Mouse (Mus musculus) hindbrain, postnatal 0 days (tissue): Measurements from ENCODE around the gene Rell1. TPM values are rescaled to one million over a fixed set of nuclear protein-coding genes. Genes with fewer than 3 reads are reported as not detected.

Experiments used
- ATAC-seq: fragments of 200-750 bp; cut with Nextera tagmentation; 2 replicates; pipeline ENCODE4 v1.8.0; 2017; ENCODE audit warnings: mild to moderate bottlenecking, moderate TSS enrichment, moderate library complexity
- DNase-seq: peaks from one replicate; pipeline ENCODE4 v3.0.0-alpha.2; 2015; ENCODE audit warnings: low spot score
- H3K27ac ChIP-seq: fragments of 300-500 bp; sonication (generic); 2 replicates; pipeline ENCODE4 v1.5.1; 2014; ENCODE audit warnings: mild to moderate bottlenecking
- H3K27me3 ChIP-seq: fragments of 300-500 bp; sonication (generic); 2 replicates; pipeline ENCODE4 v1.6.1; 2014; ENCODE audit warnings: low read length, mixed read lengths; ENCODE audit not compliant: insufficient read depth
- H3K36me3 ChIP-seq: fragments of 300-500 bp; sonication (generic); 2 replicates; pipeline ENCODE4 v1.6.1; 2014; ENCODE audit warnings: low read length, mixed read lengths; ENCODE audit not compliant: insufficient read depth
- H3K4me1 ChIP-seq: fragments of 300-500 bp; sonication (generic); 2 replicates; pipeline ENCODE4 v1.6.1; 2014; ENCODE audit warnings: antibody characterized with exemption, low read length, mixed read lengths; ENCODE audit not compliant: insufficient read depth
- H3K4me2 ChIP-seq: fragments of 300-500 bp; sonication (generic); 2 replicates; pipeline ENCODE4 v1.6.1; 2014; ENCODE audit warnings: low read depth, mild to moderate bottlenecking, low read length, moderate library complexity, mixed read lengths
- H3K4me3 ChIP-seq: fragments of 300-500 bp; sonication (generic); 2 replicates; pipeline ENCODE4 v1.5.1; 2014; ENCODE audit warnings: low read length
- H3K9ac ChIP-seq: fragments of 300-500 bp; sonication (generic); replicated peaks from 2 replicates; pipeline ENCODE4 v1.6.1; 2014; ENCODE audit warnings: mild to moderate bottlenecking, low read length, moderate library complexity, mixed read lengths
- H3K9me3 ChIP-seq: fragments of 300-500 bp; sonication (generic); 2 replicates; pipeline ENCODE4 v1.6.1; 2016; ENCODE audit warnings: low read length, mixed read lengths
- CTCF ChIP-seq: IDR thresholded peaks from 2 replicates; pipeline ENCODE4 v1.5.1; 2016; ENCODE audit warnings: antibody characterized with exemption, control low read depth, low read depth
- WGBS: fragments of 180-500 bp; shearing (Covaris S2); extraction: QIAGEN DNeasy Blood & Tissue Kit; methylation state at CpG from one replicate; pipeline ENCODE4 v1.1.7; 2014; 5-methylcytosine and 5-hydroxymethylcytosine counted together
- polyA plus RNA-seq: library from polyadenylated mRNA; unstranded; fragments of >200 nt; fragmentation: Nextera tagmentation; extraction: Ambion mirVana; gene quantifications from 2 replicates; pipeline ENCODE4 v1.2.1, GENCODE M21; 2015
- total RNA-seq: library from RNA; depleted of rRNA; stranded (reverse); fragments of >200 nt; gene quantifications from 2 replicates; pipeline ENCODE4 v1.2.3, GENCODE M21; 2014

The Rell1 gene
- total and polyA plus RNA-seq, 2 experiments from 2014 or later: 2.5 to 7.6 TPM

DNA sequence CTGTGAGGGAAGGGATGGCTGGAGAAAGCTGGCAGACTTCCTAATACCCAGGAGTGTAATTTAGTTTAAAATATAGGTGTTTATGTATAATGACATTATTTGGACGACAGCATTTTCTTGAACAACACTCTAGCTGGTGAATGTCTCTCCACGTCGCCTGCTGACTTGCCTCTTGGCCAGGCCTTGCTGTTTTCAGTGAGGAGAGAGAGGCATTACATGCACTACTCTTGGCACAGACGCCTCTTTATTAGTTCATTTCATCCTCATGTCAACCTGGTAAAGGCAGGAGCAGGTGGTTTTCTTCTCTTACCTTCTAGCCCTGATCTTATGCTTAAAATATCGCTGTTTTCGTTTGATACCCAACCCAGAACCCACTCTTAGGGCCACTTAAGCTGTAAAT is 17.6 kb upstream of the Rell1 start:
- ATAC-seq (no peak), DNase-seq (no peak)
- no peak overlapping the region for H3K4me3 ChIP-seq
- H3K27ac ChIP-seq: no peak overlapping the region
- 76% methylated on average over 6 of the region's 6 CpGs for WGBS
- H3K4me2 ChIP-seq: no peak overlapping the region
- no peaks in the 10 kb centered on the region for H3K4me1 ChIP-seq
- no peaks in the 10 kb centered on the region for H3K36me3 ChIP-seq
- H3K27me3 ChIP-seq: no peaks in the 10 kb centered on the region
- no peak overlapping the region for H3K9ac ChIP-seq
- no peak for TF ChIP-seq CTCF
- no peaks in the 10 kb centered on the region for H3K9me3 ChIP-seq

DNA sequence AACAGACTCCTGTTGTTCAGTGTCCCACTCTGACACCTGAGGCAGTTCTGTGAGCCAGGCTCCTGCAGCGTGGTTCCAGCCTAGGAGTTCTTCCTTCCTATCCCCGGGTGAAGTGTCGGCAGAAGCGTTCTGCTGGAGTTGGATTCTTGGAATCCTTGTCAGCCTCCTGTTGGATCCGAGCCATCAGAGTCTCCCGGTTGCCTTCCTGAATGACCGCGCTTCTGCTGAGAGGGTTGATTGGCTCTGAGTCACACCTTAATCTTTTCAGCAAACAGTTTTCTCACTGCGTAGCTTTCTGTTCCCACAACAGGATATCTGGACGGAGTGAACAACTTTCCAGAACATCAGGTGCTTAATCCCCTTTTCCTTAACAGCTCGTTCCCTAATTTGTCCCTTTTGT is 13.6 kb upstream of the Rell1 start:
- no peak for ATAC-seq
- DNase-seq: no peak
- Histone ChIP-seq H3K9ac (no peak overlapping the region), H3K27me3 (no peaks in the 10 kb centered on the region), H3K4me2 (no peak overlapping the region), H3K4me3 (no peak overlapping the region), H3K4me1 (no peaks in the 10 kb centered on the region), H3K27ac (no peak overlapping the region), H3K9me3 (no peaks in the 10 kb centered on the region), H3K36me3 (no peaks in the 10 kb centered on the region)
- 62% methylated on average over 11 of the region's 11 CpGs for WGBS
- no peak for TF ChIP-seq CTCF

DNA sequence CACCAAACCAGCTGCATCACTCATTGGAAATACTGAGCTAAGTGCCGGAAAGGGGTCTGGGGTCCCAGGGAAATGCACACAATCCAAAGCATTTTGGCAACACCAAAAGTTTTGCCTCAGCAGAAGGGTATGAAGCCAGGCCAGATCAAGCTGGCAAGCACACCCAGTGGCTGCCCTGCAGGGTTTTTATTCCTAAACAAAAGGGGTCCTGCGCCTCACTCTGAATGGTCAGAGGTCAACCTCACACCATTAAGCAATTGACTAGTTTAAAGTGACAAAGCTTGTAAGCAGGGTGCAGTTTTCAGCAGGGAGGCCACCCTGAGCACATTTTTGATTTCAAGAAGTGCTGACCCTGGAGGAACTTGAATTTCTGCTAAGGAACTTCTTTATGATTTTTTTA is 2.3 kb upstream of the Rell1 start:
- DNase-seq (no peak), ATAC-seq (no peak)
- 30% methylated on average over 2 of the region's 2 CpGs for WGBS
- Histone ChIP-seq H3K4me3 (no peak overlapping the region), H3K4me1 (peaks cover 6% of the 10 kb centered on the region; the same call in 1 of the 2 replicates), H3K36me3 (no peaks in the 10 kb centered on the region), H3K9ac (no peak overlapping the region), H3K4me2 (no peak overlapping the region), H3K9me3 (no peaks in the 10 kb centered on the region), H3K27ac (no peak overlapping the region), H3K27me3 (no peaks in the 10 kb centered on the region)
- no peak for TF ChIP-seq CTCF

GRCm38 (mm10) chr5:63970281-63970732 is 1.6 kb upstream of the Rell1 start:
- DNase-seq: peak; percentile 30
- WGBS: 7% methylated on average over 7 of the region's 7 CpGs
- no peak for ATAC-seq

DNA sequence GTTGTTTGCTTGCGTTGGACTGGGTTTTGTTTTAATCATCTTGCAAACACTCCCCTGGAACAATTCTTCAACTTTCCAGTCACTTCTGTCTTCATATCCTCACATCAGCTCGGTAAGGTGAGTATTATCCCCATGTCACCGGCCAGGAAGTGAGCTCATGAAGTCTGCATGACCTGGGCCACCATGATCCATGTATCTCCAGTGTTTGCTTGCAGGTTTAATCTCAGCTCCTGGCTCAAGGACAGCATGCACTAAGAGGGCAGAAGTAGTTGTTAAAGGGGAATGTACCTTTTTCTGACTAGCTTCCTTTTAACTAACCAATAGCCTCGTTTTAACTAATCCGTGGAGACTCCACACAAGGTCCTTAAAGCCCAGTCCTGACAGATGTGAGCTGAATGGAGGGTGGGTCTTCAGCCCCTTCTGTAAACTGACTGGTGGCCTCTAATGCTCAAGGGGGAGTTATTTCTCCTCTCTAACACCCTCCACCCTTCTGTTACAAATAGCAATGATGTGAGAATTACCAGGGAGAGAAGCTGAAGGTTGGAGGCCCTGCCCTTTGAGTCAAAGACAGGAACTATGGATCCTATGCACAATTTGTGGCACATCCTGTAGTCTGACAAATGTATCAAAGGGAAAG is 897 bp upstream of the Rell1 start:
- H3K27ac ChIP-seq: no peak overlapping the region
- no peaks in the 10 kb centered on the region for H3K9me3 ChIP-seq
- H3K4me2 ChIP-seq: peak overlapping the region; percentile 99
- H3K9ac ChIP-seq: 0 out of 2 replicates have a peak overlapping the region, but pooled peaks have one; percentile 65
- no peaks in the 10 kb centered on the region for H3K27me3 ChIP-seq
- ATAC-seq: no peak
- H3K4me3 ChIP-seq: peak overlapping the region; percentile 67
- H3K36me3 ChIP-seq: no peaks in the 10 kb centered on the region
- 30% methylated on average over 5 of the region's 5 CpGs for WGBS
- no peak for TF ChIP-seq CTCF
- no peak for DNase-seq
- H3K4me1 ChIP-seq: peaks cover 6% of the 10 kb centered on the region; the same call in 1 of the 2 replicates

More at GRCm38 (mm10) chr5:63970281-63970732, 1.6 kb upstream of the Rell1 start:
- Histone ChIP-seq H3K36me3 (no peaks in the 10 kb centered on the region), H3K27me3 (no peaks in the 10 kb centered on the region), H3K4me3 (no peak overlapping the region), H3K27ac (no peak overlapping the region), H3K4me2 (no peak overlapping the region), H3K9ac (no peak overlapping the region), H3K4me1 (peaks cover 6% of the 10 kb centered on the region; the same call in 1 of the 2 replicates), H3K9me3 (no peaks in the 10 kb centered on the region)
- TF ChIP-seq CTCF: no peak

GRCm38 (mm10) chr5:63967591-63968141 is 1.0 kb downstream of the Rell1 start:
- ATAC-seq (no peak), DNase-seq (peak; percentile 31)
- Histone ChIP-seq H3K4me2 (peak overlapping the region; percentile 99), H3K9ac (peak overlapping the region; percentile 65; the same call in 1 of the 2 replicates), H3K36me3 (no peaks in the 10 kb centered on the region), H3K9me3 (no peaks in the 10 kb centered on the region), H3K27me3 (no peaks in the 10 kb centered on the region), H3K27ac (no peak overlapping the region), H3K4me1 (peaks cover 6% of the 10 kb centered on the region; the same call in 1 of the 2 replicates), H3K4me3 (peak overlapping the region; percentile 67)
- TF ChIP-seq CTCF: no peak
- 3% methylated on average over 12 of the region's 12 CpGs for WGBS

DNA sequence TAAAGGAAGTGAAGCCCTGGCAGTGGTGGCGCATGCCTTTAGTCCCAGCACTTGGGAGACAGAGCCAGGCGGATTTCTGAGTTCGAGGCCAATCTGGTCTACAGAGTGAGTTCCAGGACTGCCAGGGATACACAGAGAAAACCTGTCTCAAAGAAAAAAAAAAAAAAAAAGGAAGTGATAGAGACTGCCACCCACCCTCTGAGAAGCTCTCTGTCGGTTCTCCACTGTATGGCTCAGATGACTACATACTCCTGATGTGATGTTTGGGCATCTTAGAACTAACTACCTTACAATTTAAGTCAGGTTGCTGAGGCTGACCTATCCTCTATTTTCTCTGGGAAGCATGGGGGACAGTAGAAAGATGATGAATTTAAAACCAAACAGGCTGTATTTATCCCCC is 2.3 kb downstream of the Rell1 start:
- no peak for ATAC-seq

More for the DNA sequence above, 2.3 kb downstream of the Rell1 start:
- no peak for DNase-seq
- H3K9me3 ChIP-seq: no peaks in the 10 kb centered on the region
- no peak overlapping the region for H3K27ac ChIP-seq
- H3K36me3 ChIP-seq: no peaks in the 10 kb centered on the region
- no peak overlapping the region for H3K4me2 ChIP-seq
- no peaks in the 10 kb centered on the region for H3K27me3 ChIP-seq
- H3K4me3 ChIP-seq: no peak overlapping the region
- 77% methylated on average over 4 of the region's 4 CpGs for WGBS
- H3K9ac ChIP-seq: no peak overlapping the region
- TF ChIP-seq CTCF: no peak
- H3K4me1 ChIP-seq: peaks cover 6% of the 10 kb centered on the region; the same call in 1 of the 2 replicates
